Mouse (Mus musculus): ENCODE data around the gene Ddx59. TPM values are rescaled to one million over a fixed set of nuclear protein-coding genes. Genes with fewer than 3 reads are reported as not detected.

Ddx59 gene
- polyA plus RNA-seq, 1 experiment: 3.0 TPM

GRCm38 (mm10) chr1:136455756-136456585 is 40.9 kb downstream of the Ddx59 start:
- H3K4me3 ChIP-seq (ENCODE audit: control insufficient read depth, insufficient read depth, low read length): no peak overlapping the region
- H3K36me3 ChIP-seq (ENCODE audit: control insufficient read depth, insufficient read depth, low read length): no peaks in the 10 kb centered on the region
- WGBS: 91% methylated on average over 17 of the region's 17 CpGs
- TF ChIP-seq POLR2A (IDR thresholded peaks at IDR 0.05; ENCODE audit: control insufficient read depth, extremely low read depth, insufficient read depth, low read length, poor library complexity) (no peak), CTCF (IDR thresholded peaks at IDR 0.05; ENCODE audit: borderline replicate concordance, control insufficient read depth, extremely low read depth, insufficient read depth, low read length, poor library complexity) (no peak)
- H3K4me1 ChIP-seq (replicated peaks; ENCODE audit: control insufficient read depth, insufficient read depth, low read length): no peaks in the 10 kb centered on the region
- H3K27ac ChIP-seq (ENCODE audit: control insufficient read depth, insufficient read depth, low read length): no peak overlapping the region
- no peaks in the 10 kb centered on the region for H3K27me3 ChIP-seq (ENCODE audit: control insufficient read depth, insufficient read depth, low read length)
- no peak for DNase-seq

- TF ChIP-seq POLR2A (IDR thresholded peaks at IDR 0.05; ENCODE audit: control insufficient read depth, extremely low read depth, insufficient read depth, low read length, poor library complexity) (no peak), CTCF (IDR thresholded peaks at IDR 0.05; ENCODE audit: borderline replicate concordance, control insufficient read depth, extremely low read depth, insufficient read depth, low read length, poor library complexity) (no peak)
- WGBS: 85% methylated on average over 6 of the region's 6 CpGs
- DNase-seq: no peak
- Histone ChIP-seq H3K27ac (ENCODE audit: control insufficient read depth, insufficient read depth, low read length) (no peak overlapping the region), H3K4me1 (replicated peaks; ENCODE audit: control insufficient read depth, insufficient read depth, low read length) (no peaks in the 10 kb centered on the region), H3K36me3 (ENCODE audit: control insufficient read depth, insufficient read depth, low read length) (no peaks in the 10 kb centered on the region), H3K27me3 (ENCODE audit: control insufficient read depth, insufficient read depth, low read length) (no peaks in the 10 kb centered on the region), H3K4me3 (ENCODE audit: control insufficient read depth, insufficient read depth, low read length) (no peak overlapping the region)
Observed at GRCm38 (mm10) chr1:136456741-136457140, 41.7 kb downstream of the Ddx59 start.

GRCm38 (mm10) chr1:136457403-136457802 is 42.3 kb downstream of the Ddx59 start:
- TF ChIP-seq POLR2A (IDR thresholded peaks at IDR 0.05; ENCODE audit: control insufficient read depth, extremely low read depth, insufficient read depth, low read length, poor library complexity) (no peak), CTCF (IDR thresholded peaks at IDR 0.05; ENCODE audit: borderline replicate concordance, control insufficient read depth, extremely low read depth, insufficient read depth, low read length, poor library complexity) (no peak)
- no peak for DNase-seq
- H3K27me3 ChIP-seq (ENCODE audit: control insufficient read depth, insufficient read depth, low read length): no peaks in the 10 kb centered on the region
- H3K27ac ChIP-seq (ENCODE audit: control insufficient read depth, insufficient read depth, low read length): no peak overlapping the region
- H3K4me3 ChIP-seq (ENCODE audit: control insufficient read depth, insufficient read depth, low read length): no peak overlapping the region
- no peaks in the 10 kb centered on the region for H3K4me1 ChIP-seq (replicated peaks; ENCODE audit: control insufficient read depth, insufficient read depth, low read length)
- no peaks in the 10 kb centered on the region for H3K36me3 ChIP-seq (ENCODE audit: control insufficient read depth, insufficient read depth, low read length)
- WGBS: 93% methylated on average over 4 of the region's 4 CpGs

GRCm38 (mm10) chr1:136458691-136459245 is 43.7 kb downstream of the Ddx59 start:
- WGBS: 33% methylated on average over 9 of the region's 9 CpGs
- TF ChIP-seq POLR2A (IDR thresholded peaks at IDR 0.05; ENCODE audit: control insufficient read depth, extremely low read depth, insufficient read depth, low read length, poor library complexity): no peak
- TF ChIP-seq CTCF (IDR thresholded peaks at IDR 0.05; ENCODE audit: borderline replicate concordance, control insufficient read depth, extremely low read depth, insufficient read depth, low read length, poor library complexity): no peak
- no peak overlapping the region for H3K27ac ChIP-seq (ENCODE audit: control insufficient read depth, insufficient read depth, low read length)
- peak; percentile 7 for DNase-seq
- H3K27me3 ChIP-seq (ENCODE audit: control insufficient read depth, insufficient read depth, low read length): no peaks in the 10 kb centered on the region
- no peaks in the 10 kb centered on the region for H3K36me3 ChIP-seq (ENCODE audit: control insufficient read depth, insufficient read depth, low read length)
- H3K4me1 ChIP-seq (replicated peaks; ENCODE audit: control insufficient read depth, insufficient read depth, low read length): no peaks in the 10 kb centered on the region
- no peak overlapping the region for H3K4me3 ChIP-seq (ENCODE audit: control insufficient read depth, insufficient read depth, low read length)

- Histone ChIP-seq H3K27me3 (ENCODE audit: control insufficient read depth, insufficient read depth, low read length) (no peaks in the 10 kb centered on the region), H3K4me1 (replicated peaks; ENCODE audit: control insufficient read depth, insufficient read depth, low read length) (peaks cover 2% of the 10 kb centered on the region; the same call in 1 of the 2 replicates), H3K27ac (ENCODE audit: control insufficient read depth, insufficient read depth, low read length) (no peak overlapping the region), H3K4me3 (ENCODE audit: control insufficient read depth, insufficient read depth, low read length) (no peak overlapping the region), H3K36me3 (ENCODE audit: control insufficient read depth, insufficient read depth, low read length) (no peaks in the 10 kb centered on the region)
- 85% methylated on average over 10 of the region's 10 CpGs for WGBS
- TF ChIP-seq CTCF (IDR thresholded peaks at IDR 0.05; ENCODE audit: borderline replicate concordance, control insufficient read depth, extremely low read depth, insufficient read depth, low read length, poor library complexity) (no peak), POLR2A (IDR thresholded peaks at IDR 0.05; ENCODE audit: control insufficient read depth, extremely low read depth, insufficient read depth, low read length, poor library complexity) (no peak)
- DNase-seq: no peak
Observed at GRCm38 (mm10) chr1:136462443-136462842, 47.4 kb downstream of the Ddx59 start.

GRCm38 (mm10) chr1:136465168-136465567 is 50.1 kb downstream of the Ddx59 start:
- Histone ChIP-seq H3K36me3 (ENCODE audit: control insufficient read depth, insufficient read depth, low read length) (peaks cover 6% of the 10 kb centered on the region; the same call in 1 of the 2 replicates), H3K27me3 (ENCODE audit: control insufficient read depth, insufficient read depth, low read length) (no peaks in the 10 kb centered on the region), H3K27ac (ENCODE audit: control insufficient read depth, insufficient read depth, low read length) (no peak overlapping the region), H3K4me1 (replicated peaks; ENCODE audit: control insufficient read depth, insufficient read depth, low read length) (peaks cover 2% of the 10 kb centered on the region; the same call in 1 of the 2 replicates), H3K4me3 (ENCODE audit: control insufficient read depth, insufficient read depth, low read length) (no peak overlapping the region)
- no peak for DNase-seq
- no peak for TF ChIP-seq CTCF (IDR thresholded peaks at IDR 0.05; ENCODE audit: borderline replicate concordance, control insufficient read depth, extremely low read depth, insufficient read depth, low read length, poor library complexity)
- no peak for TF ChIP-seq POLR2A (IDR thresholded peaks at IDR 0.05; ENCODE audit: control insufficient read depth, extremely low read depth, insufficient read depth, low read length, poor library complexity)

Measured in thymus, adult 2 months (tissue).